Mouse (Mus musculus) layer of hippocampus, adult 9-10 months (tissue): ENCODE measurements at regions not wholly inside any gene's neighbourhood (a gene's known extent, or its start where the extent isn't known, plus 50 kb on each side); places are given as distances from the start of the nearest gene placed in this dataset.

Experiments used
- DNase-seq: peaks from one replicate; pipeline ENCODE4 v3.0.0; 2022; ENCODE audit warnings: low spot score

DNA sequence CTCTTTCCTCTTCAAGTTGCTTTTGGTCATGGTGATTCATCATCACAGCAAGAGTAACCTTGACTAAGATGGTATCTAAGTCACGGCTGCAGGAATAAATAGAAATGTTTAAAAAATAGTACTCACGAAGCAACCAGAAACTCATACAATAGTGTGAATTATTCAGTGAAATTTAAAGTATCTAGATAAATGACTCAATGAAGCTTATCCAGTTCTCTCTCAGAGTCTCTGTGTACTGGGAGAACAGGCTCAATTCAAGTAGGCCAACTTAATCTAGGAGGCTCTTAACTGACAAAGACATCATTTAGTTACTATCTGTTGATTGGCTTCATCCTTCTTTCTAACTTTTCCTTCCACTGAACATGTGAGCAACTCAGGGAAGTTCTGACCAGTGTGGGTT is 175.5 kb upstream of the Pcdh15 start:
- DNase-seq, result no peak

DNA sequence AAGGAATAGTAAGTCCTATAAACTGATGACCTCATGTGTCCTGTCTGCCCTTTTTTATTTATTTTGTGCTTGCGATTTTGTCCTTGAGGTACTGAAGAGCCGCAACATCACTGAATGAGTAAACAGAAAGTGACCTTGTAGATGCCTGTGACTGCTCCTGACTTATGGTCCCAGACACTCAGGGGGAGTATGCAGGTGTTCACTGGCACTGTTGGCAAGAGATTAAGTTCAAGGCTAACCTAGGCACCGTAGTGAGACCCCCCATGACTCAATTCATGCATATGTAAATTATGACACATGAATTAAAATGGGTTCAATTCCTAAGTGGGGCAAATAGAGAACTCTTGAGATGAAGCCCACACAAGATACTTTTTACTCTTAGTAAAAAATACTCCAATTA is 142.2 kb upstream of the Pcdh15 start:
- no peak for DNase-seq

DNA sequence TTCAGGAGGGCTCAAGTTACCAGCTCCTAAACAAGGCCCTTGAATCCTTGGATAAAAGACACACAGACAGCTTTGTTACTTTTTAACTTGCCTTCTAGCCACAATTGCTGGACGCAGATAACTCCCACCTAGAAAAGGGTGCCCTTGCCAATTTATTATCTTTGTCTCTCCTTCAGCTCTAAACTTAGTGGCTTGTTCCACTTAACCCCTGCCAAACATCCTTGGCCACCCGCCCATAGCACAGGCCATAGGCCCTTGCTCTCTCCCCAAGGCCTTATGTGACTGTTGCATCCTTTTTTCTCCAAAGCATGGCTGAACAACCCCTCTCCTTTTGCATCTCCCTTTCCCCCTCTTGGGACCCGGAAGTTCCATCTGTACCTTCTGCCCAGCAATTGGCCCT is 139.1 kb upstream of the Pcdh15 start:
- DNase-seq, result no peak

DNA sequence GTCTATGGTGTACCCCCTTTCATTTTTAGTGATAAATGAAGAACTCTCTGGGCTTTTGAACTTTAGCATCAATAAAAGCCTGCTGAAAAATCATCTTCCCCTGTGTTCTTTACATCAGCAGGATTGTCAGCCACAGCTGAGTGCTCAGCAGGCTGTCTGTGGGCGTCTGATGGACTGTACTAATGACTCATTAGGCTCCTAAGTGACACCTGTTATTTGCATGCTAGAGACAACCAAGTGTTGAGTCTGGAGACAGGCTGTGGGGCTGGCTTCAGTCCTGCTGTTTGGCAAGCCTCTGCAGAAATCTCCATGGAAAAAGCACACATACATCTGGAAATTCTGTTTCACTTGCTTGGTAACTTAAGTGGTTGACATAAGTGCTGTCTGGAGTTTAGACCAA is 117.8 kb upstream of the Pcdh15 start:
- DNase-seq, result no peak

DNA sequence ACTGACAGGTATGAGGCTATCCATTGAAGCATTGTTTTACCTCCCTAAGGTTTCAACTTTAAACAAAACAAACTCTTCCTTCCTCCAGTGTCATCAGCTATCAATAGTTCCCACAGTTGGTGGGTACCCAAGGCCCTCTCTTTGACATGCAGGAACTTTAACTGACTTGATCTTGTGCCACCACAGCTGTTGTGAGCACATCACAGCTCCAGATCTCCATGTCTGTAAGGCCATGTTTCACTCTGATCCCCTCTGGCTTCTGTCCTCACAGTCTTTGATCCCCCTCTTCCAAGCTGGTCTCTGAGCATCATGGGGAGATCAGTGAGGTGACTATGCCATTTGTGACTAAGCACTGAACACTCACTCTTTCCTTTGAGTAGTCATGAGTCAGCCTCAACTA is 110.8 kb upstream of the Pcdh15 start:
- DNase-seq, result no peak

DNA sequence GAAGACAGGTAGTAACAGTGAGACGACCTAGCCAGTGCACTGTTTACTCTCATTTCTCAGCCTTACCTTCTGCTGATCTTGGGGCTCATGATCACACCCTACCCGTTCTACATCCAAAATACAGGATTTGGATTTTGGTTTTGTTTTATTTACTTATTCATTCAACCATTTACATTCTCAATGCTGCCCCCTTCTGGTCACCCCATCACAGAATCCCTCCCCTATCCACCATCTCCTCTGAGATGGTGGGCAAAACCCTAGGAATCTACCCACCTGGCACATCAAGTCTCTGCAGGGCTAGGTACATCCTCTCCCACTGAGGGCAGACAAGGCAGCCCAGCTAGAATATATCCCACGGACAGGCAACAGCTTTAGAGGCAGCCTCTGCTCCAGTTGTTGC is 88.2 kb upstream of the Pcdh15 start:
- DNase-seq, result no peak

DNA sequence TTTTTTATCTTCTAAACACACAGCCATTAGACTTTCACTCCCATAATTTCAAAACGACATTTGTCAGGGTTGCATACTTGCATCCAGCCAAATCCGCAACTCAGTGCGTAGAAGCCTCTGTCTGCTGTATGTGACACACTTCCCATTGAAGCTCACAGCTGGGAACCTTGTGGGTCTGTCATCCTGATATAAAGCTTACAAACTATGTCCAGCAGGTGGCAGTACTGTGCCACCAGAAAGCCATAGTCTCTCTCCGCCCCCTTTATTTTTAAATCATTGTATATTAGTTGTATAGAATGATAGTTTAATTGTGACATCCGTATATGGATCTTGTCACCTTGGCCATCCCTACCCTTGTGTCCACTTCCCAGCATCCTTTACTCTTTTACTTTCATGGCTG is 87.3 kb upstream of the Pcdh15 start:
- peak; percentile 8 for DNase-seq

DNA sequence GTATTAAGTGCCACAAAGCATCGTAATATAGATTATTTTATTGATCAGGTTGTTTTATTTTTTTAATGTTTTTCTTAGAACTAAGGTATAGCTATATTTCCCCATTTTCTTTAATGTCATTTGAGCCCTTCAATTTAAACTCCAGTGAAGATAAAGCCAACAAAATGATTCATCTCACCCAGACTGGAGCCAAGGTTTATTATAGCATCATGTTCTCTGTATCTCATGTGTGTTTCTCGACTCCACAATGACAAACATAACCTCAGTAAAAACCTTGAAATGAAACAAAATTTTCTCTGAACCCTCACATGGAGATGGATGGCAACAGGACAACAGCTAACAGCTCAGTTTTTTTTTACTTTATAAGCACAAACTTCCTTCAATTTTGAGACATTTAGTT is 61.7 kb upstream of the Pcdh15 start:
- DNase-seq, result no peak

DNA sequence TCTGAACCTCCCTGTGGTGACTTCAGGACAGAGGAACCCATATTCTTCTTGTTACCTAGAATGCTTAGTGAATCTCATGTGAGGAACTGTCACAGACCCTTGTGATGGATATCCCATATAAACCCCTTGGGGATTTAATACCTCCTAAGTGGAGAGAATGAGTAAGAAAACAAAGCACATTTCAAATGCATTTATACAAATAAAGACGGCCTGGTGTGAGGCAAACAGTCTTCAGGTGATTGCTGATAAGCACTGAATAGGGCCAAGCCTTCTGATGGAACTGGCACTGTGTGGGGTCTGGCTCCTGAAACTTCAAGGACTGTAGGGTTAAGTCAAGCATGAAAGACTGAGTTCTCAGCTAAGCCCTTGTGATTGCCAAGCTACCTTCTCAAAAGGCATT is 59.6 kb upstream of the Pcdh15 start:
- DNase-seq, result no peak
